Mouse (Mus musculus) liver, embryonic 16.5 days (tissue): ENCODE data around the gene Cacna2d3. TPM values are rescaled to one million over a fixed set of nuclear protein-coding genes. Genes with fewer than 3 reads are reported as not detected.

Experiments used
- ATAC-seq: fragments of 200-750 bp; cut with Nextera tagmentation; 2 replicates; pipeline ENCODE4 v1.8.0; 2017; ENCODE audit warnings: low read depth, mild to moderate bottlenecking, moderate number of reproducible peaks, moderate library complexity
- H3K27ac ChIP-seq: fragments of 300-500 bp; sonication (generic); 2 replicates; pipeline ENCODE4 v1.5.1; 2014; ENCODE audit warnings: mild to moderate bottlenecking, low read length
- H3K27me3 ChIP-seq: fragments of 300-500 bp; sonication (generic); 2 replicates; pipeline ENCODE4 v1.6.1; 2014; ENCODE audit warnings: low read depth, low read length, mixed read lengths; ENCODE audit not compliant: control insufficient read depth, insufficient read depth
- H3K36me3 ChIP-seq: fragments of 300-500 bp; sonication (generic); 2 replicates; pipeline ENCODE4 v1.6.1; 2014; ENCODE audit warnings: mild to moderate bottlenecking; ENCODE audit not compliant: control insufficient read depth, insufficient read depth
- H3K4me1 ChIP-seq: fragments of 300-500 bp; sonication (generic); 2 replicates; pipeline ENCODE4 v1.6.1; 2014; ENCODE audit warnings: low read depth, low read length, mixed read lengths; ENCODE audit not compliant: control insufficient read depth
- H3K4me2 ChIP-seq: fragments of 300-500 bp; sonication (generic); 2 replicates; pipeline ENCODE4 v1.6.1; 2014; ENCODE audit warnings: low read depth, low read length, mixed read lengths
- H3K4me3 ChIP-seq: fragments of 300-500 bp; sonication (generic); 2 replicates; pipeline ENCODE4 v1.5.1; 2014; ENCODE audit warnings: low read depth, mild to moderate bottlenecking, low read length
- H3K9ac ChIP-seq: fragments of 300-500 bp; sonication (generic); 2 replicates; pipeline ENCODE4 v1.6.1; 2014; ENCODE audit warnings: low read depth, low read length
- H3K9me3 ChIP-seq: fragments of 300-500 bp; sonication (generic); replicated peaks from 2 replicates; pipeline ENCODE4 v1.6.1; 2016; ENCODE audit warnings: low read length; ENCODE audit not compliant: control insufficient read depth
- WGBS: fragments of 180-500 bp; shearing (Covaris S2); extraction: QIAGEN DNeasy Blood & Tissue Kit; methylation state at CpG from one replicate; pipeline ENCODE4 v1.1.7; 2014; ENCODE audit not compliant: insufficient replicate concordance; 5-methylcytosine and 5-hydroxymethylcytosine counted together
- polyA plus RNA-seq: library from polyadenylated mRNA; unstranded; fragments of >200 nt; fragmentation: Nextera tagmentation; extraction: Ambion mirVana; gene quantifications from 2 replicates; pipeline ENCODE4 v1.2.1, GENCODE M21; 2015

Cacna2d3 gene
- polyA plus RNA-seq, 1 experiment from 2014 or later: 0.02 TPM

DNA sequence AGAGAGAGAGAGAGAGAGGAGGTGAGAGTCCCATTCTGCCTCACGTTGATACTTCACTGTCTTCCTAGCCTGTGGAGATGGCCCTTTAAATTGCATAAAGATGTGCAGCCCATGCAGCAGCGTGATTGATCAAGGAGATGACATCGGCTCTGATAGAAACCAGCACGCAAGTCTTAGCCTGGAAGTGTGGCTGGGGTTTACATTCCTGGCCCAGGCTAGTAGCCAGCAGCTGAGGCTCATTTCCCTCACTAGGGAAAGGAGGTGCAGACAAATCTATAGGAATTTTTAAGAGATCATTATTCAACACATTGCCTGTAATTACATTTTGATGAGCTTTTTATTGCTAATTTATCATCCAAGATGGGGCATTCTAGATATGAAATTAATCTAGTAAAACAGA, 635.1 kb downstream of the Cacna2d3 start:
- Histone ChIP-seq H3K36me3 (no peaks in the 10 kb centered on the region), H3K9me3 (no peaks in the 10 kb centered on the region), H3K4me2 (no peak overlapping the region), H3K9ac (no peak overlapping the region), H3K27me3 (no peaks in the 10 kb centered on the region), H3K27ac (no peak overlapping the region), H3K4me1 (no peaks in the 10 kb centered on the region), H3K4me3 (no peak overlapping the region)
- WGBS: 49% methylated on average over 4 of the region's 4 CpGs
- no peak for ATAC-seq

DNA sequence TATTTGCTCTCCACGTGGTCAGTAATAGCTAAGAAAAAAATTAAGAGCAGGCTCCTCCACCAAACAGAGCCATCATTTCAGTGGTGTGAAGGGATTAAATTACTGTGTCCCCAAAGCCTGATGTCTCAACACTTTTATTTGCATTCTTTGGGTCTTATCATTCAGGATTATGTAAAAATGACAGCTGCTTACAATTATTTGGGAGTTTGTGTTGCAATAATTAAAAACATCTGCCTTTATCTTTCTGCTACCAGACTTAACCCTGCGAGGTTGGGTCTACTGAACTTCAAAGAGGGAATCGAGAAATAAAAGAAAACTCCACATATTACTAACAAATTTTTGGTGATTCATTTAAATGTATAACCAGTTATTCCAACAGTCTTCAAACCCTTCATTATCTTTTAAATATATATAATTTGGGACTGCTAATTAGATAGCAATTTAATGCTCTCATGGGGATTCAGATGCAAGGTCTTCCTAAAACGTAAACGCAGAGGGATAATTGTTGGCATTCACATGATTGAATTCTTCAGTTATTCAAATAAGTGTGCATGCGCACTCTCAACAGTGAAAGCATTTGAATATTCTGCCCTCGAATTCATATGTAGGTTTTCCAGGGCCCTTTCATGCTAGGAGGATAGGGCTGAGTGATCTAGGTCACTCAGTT, 636.0 kb downstream of the Cacna2d3 start:
- H3K4me1 ChIP-seq: no peaks in the 10 kb centered on the region
- ATAC-seq: no peak
- H3K4me2 ChIP-seq: no peak overlapping the region

DNA sequence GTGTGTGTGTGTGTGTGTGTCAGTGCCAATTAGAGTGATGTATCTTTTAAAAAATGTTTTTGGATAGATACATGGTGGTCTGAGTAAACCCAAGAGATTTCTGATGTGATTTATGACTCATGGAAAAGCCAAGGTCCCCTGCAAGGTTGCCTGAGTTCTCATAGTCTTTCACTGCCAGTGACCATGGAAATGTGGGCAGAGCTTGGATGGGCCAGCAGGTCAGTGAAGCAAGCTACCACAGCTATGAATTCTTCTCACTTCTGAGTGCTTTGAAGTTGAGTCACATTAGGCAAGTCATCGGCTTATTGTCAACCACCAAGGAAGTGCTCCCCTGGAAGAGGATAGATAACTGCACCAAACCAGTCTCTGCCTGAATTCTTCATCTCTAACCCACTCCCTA, 639.5 kb downstream of the Cacna2d3 start:
- Histone ChIP-seq H3K9me3 (no peaks in the 10 kb centered on the region), H3K4me2 (no peak overlapping the region), H3K27ac (no peak overlapping the region), H3K36me3 (no peaks in the 10 kb centered on the region), H3K4me1 (no peaks in the 10 kb centered on the region), H3K4me3 (no peak overlapping the region), H3K27me3 (no peaks in the 10 kb centered on the region), H3K9ac (no peak overlapping the region)
- WGBS: 61% methylated on average over 1 of the region's 1 CpGs
- no peak for ATAC-seq

More for the DNA sequence above, 636.0 kb downstream of the Cacna2d3 start:
- 52% methylated on average over 7 of the region's 7 CpGs for WGBS
- H3K36me3 ChIP-seq: no peaks in the 10 kb centered on the region
- H3K4me3 ChIP-seq: no peak overlapping the region
- H3K9me3 ChIP-seq: no peaks in the 10 kb centered on the region
- no peak overlapping the region for H3K9ac ChIP-seq
- no peak overlapping the region for H3K27ac ChIP-seq
- no peaks in the 10 kb centered on the region for H3K27me3 ChIP-seq

DNA sequence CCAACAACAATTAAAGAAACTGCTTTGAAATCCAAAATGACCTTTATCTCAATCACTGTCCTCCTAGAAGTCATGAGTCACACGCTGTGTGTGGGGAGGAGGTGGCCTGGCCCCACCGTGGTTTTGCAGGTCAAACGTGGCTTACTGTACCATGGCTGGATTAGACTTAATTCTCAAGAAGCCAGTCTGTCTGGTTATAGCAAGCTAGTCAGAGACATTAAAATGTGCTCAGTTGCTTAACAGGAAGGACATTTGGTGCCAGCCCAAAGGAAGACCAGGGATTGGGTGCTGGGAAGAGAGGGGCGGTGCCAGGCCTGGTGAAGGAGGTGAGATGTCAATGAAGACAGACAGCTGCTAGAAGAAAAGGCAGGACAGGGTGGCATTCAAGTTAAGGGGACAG, 641.0 kb downstream of the Cacna2d3 start:
- Histone ChIP-seq H3K4me2 (no peak overlapping the region), H3K4me3 (no peak overlapping the region), H3K27me3 (no peaks in the 10 kb centered on the region), H3K9ac (no peak overlapping the region), H3K27ac (no peak overlapping the region), H3K36me3 (no peaks in the 10 kb centered on the region), H3K4me1 (no peaks in the 10 kb centered on the region), H3K9me3 (no peaks in the 10 kb centered on the region)
- WGBS: 42% methylated on average over 4 of the region's 4 CpGs
- no peak for ATAC-seq

DNA sequence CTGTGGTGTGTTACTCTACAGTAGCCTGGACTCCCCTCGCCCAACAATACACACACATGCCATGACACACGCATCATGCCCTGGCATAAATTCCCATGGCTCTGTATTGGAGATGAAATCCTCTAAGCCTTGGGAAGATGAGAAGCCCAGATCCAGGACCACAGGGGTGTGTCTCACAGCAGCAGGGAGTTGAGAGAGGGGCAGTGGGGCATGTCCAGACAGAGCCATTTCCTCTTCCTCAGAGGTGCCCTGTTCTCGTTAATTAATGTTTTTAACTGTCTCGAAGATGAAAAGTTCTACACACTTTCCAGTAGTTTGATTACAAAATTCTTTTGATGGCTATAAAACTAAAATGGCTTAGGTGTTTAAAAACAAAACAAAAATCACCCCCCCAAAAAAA, 641.4 kb downstream of the Cacna2d3 start:
- H3K4me3 ChIP-seq: no peak overlapping the region
- WGBS: 59% methylated on average over 4 of the region's 4 CpGs
- H3K9ac ChIP-seq: no peak overlapping the region
- no peaks in the 10 kb centered on the region for H3K4me1 ChIP-seq
- ATAC-seq: no peak
- H3K27me3 ChIP-seq: no peaks in the 10 kb centered on the region
- no peaks in the 10 kb centered on the region for H3K36me3 ChIP-seq
- H3K9me3 ChIP-seq: no peaks in the 10 kb centered on the region
- no peak overlapping the region for H3K4me2 ChIP-seq
- H3K27ac ChIP-seq: no peak overlapping the region

DNA sequence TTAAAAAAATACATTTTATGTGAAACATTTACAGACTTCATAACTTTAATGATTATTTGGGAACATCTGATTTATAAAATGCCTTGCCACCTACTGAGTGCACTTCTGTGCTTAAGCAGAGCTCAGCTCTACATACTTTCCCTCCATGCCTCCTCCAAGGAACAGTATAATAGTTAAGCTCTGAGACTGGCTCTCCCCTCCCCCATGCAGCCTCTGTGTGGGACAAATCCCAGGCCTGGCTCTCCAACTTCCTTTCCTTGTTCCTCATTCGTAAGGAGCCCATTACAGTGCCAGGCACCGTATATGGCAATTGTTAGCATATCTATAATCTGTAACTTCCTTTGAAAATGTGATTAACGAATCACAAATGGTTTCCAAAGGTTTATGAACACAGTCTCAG, 644.2 kb downstream of the Cacna2d3 start:
- ATAC-seq: no peak
- Histone ChIP-seq H3K4me2 (no peak overlapping the region), H3K4me3 (no peak overlapping the region), H3K27ac (no peak overlapping the region), H3K9me3 (no peaks in the 10 kb centered on the region), H3K4me1 (no peaks in the 10 kb centered on the region), H3K9ac (no peak overlapping the region), H3K36me3 (no peaks in the 10 kb centered on the region), H3K27me3 (no peaks in the 10 kb centered on the region)
- WGBS: 32% methylated on average over 3 of the region's 3 CpGs

DNA sequence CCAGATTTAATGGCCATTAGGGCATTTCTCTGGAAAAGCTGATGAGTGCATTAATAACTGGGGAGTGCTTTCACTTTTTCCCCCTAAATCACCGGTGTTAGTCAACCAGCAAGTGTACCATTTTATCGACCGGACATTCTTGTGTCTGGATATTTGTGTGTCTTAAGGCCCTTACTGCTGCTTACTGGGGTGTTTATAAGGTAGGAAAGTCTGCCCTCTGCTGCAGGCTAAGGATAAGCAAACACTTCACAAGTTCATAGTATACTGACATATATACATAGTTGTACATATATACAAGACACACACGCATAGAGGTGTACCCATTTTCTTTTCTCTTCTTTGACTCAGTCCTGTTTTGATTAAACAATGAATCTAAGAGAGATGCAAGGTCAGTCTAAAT, 647.9 kb downstream of the Cacna2d3 start:
- H3K9ac ChIP-seq: no peak overlapping the region
- no peak overlapping the region for H3K4me3 ChIP-seq
- no peaks in the 10 kb centered on the region for H3K9me3 ChIP-seq
- H3K27ac ChIP-seq: no peak overlapping the region
- no peaks in the 10 kb centered on the region for H3K27me3 ChIP-seq
- ATAC-seq: no peak
- WGBS: 75% methylated on average over 4 of the region's 4 CpGs
- no peak overlapping the region for H3K4me2 ChIP-seq
- H3K36me3 ChIP-seq: no peaks in the 10 kb centered on the region
- H3K4me1 ChIP-seq: no peaks in the 10 kb centered on the region

DNA sequence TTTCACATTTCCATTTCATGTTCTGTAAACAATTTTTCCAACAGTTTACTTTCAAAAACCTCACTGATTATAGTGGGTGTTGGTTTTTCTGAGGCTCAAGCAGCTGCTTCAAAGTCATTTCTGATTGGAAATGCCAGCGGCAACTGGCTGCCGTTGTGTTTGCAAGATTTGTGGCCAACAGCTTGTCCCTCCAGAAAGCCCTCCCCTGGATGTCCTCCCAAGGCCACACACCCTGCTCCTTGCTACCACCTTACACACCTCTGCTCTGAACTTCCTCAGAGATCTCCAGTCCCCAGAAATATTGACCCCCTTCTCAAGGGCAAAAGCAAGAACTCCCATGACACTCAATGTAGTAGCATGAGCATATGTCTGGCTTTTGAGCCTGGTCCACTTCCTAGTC, 659.0 kb downstream of the Cacna2d3 start:
- no peaks in the 10 kb centered on the region for H3K9me3 ChIP-seq
- 78% methylated on average over 2 of the region's 2 CpGs for WGBS

DNA sequence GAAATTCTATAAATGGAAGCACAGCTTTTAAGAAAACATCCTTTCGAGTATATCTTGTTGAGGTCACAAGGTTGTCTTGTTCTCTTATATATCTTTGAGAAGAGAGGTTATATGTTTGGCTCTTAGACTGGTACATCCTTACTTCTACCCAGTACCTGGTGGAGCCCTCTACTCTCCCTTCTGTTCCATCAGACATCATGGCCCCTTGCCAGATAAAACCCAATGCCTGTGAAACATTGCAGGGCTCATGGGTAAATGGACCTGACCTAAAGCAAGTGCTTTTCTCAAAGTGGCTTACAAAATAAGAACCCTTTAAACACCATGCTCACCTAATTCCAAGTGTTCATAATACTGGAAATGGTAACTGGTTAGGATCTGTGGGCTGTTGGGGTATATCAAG, 660.2 kb downstream of the Cacna2d3 start:
- Histone ChIP-seq H3K4me3 (no peak overlapping the region), H3K36me3 (no peaks in the 10 kb centered on the region), H3K4me2 (no peak overlapping the region), H3K9ac (no peak overlapping the region), H3K9me3 (no peaks in the 10 kb centered on the region), H3K27me3 (no peaks in the 10 kb centered on the region), H3K27ac (no peak overlapping the region), H3K4me1 (no peaks in the 10 kb centered on the region)
- WGBS: 45% methylated on average over 1 of the region's 1 CpGs
- ATAC-seq: no peak

More for the DNA sequence above, 659.0 kb downstream of the Cacna2d3 start:
- no peaks in the 10 kb centered on the region for H3K4me1 ChIP-seq
- no peaks in the 10 kb centered on the region for H3K36me3 ChIP-seq
- H3K4me3 ChIP-seq: no peak overlapping the region
- H3K9ac ChIP-seq: no peak overlapping the region
- H3K27ac ChIP-seq: no peak overlapping the region
- H3K27me3 ChIP-seq: no peaks in the 10 kb centered on the region
- no peak for ATAC-seq
- no peak overlapping the region for H3K4me2 ChIP-seq
